ENCODE assay signal across 22 mouse cellular contexts in genomic region chr11:72393243-72393642, GRCm38 (mm10). TPM values are rescaled to one million over a fixed set of nuclear protein-coding genes. Genes with fewer than 3 reads are reported as not detected.
A peak's percentile ranks its signal among the peaks of the same experiment; 100 is the strongest.
DNase-seq lines count a peak whose midpoint lies in the region; ATAC-seq lines count a peak whose summit lies in the region.
"Had no signal": no experiment of that assay in that cellular context is flagged by ENCODE, and none has a peak within 500 bp of the region (broad histone marks: within the 10 kb centered on the region; RNA-seq: fewer than 3 reads in every experiment).

No protein-coding gene starts in this region.

- ATAC-seq in heart, embryonic 13.5 days (ENCODE audit: extremely low read depth, insufficient number of reproducible peaks, low FRiP score, low TSS enrichment), result no peak
- no peak for ATAC-seq in lung, embryonic 15.5 days (ENCODE audit: borderline replicate concordance, extremely low read depth, low FRiP score, low TSS enrichment)
- ATAC-seq in embryonic facial prominence, embryonic 14.5 days (ENCODE audit: low read depth), result no peak
- ATAC-seq in liver, embryonic 11.5 days (replicated peaks; ENCODE audit: low FRiP score), result no peak
- ATAC-seq: hindbrain, postnatal 0 days had no signal

- 0 out of 2 replicates have a peak overlapping the region, but pooled peaks have one; percentile 94 for H3K27ac ChIP-seq in heart, embryonic 13.5 days (replicated peaks)
- peak overlapping the region; percentile 89 for H3K27ac ChIP-seq in lung, embryonic 15.5 days
- H3K27ac ChIP-seq in embryonic facial prominence, embryonic 14.5 days (replicated peaks; ENCODE audit: low read depth, low read length), result peak overlapping the region; percentile 13; the same call in 1 of the 2 replicates
- no peak overlapping the region for H3K27ac ChIP-seq in liver, embryonic 11.5 days (ENCODE audit: low read depth, low read length)
- H3K27ac ChIP-seq: embryonic facial prominence, embryonic 12.5 days; heart, adult 2 months; hindbrain, postnatal 0 days; limb, embryonic 13.5 days; liver, embryonic 14.5 days had no signal

- no peak for DNase-seq in heart, postnatal 10 days
- DNase-seq in lung, postnatal 36 days, result no peak
- DNase-seq in 416B (ENCODE audit: low read depth), result peak; percentile 27
- DNase-seq in embryonic facial prominence, embryonic 14.5 days (ENCODE audit: low spot score), result no peak
- no peak for DNase-seq in liver, embryonic 11.5 days (ENCODE audit: low spot score)
- DNase-seq: B cell, adult 2 months; cerebellum, adult 11-12 months had no signal

- H3K9me3 ChIP-seq in heart, embryonic 13.5 days, result no peaks in the 10 kb centered on the region
- no peaks in the 10 kb centered on the region for H3K9me3 ChIP-seq in lung, embryonic 15.5 days
- no peaks in the 10 kb centered on the region for H3K9me3 ChIP-seq in embryonic facial prominence, embryonic 14.5 days (ENCODE audit: control insufficient read depth, low read length)
- no peaks in the 10 kb centered on the region for H3K9me3 ChIP-seq in liver, embryonic 11.5 days (ENCODE audit: control insufficient read depth, low read length)
- H3K9me3 ChIP-seq: embryonic facial prominence, embryonic 12.5 days; G1E; limb, embryonic 13.5 days had no signal

- no peak overlapping the region for H3K4me3 ChIP-seq in heart, embryonic 13.5 days
- H3K4me3 ChIP-seq in lung, embryonic 15.5 days, result no peak overlapping the region
- no peak overlapping the region for H3K4me3 ChIP-seq in embryonic facial prominence, embryonic 14.5 days (ENCODE audit: low read depth, low read length)
- no peak overlapping the region for H3K4me3 ChIP-seq in liver, embryonic 11.5 days (ENCODE audit: low read depth, low read length)
- H3K4me3 ChIP-seq: embryonic facial prominence, embryonic 12.5 days; heart, adult 2 months; limb, embryonic 13.5 days had no signal

- no peak overlapping the region for H3K9ac ChIP-seq in heart, embryonic 13.5 days
- no peak overlapping the region for H3K9ac ChIP-seq in lung, embryonic 15.5 days
- H3K9ac ChIP-seq in embryonic facial prominence, embryonic 14.5 days (ENCODE audit: low read depth, low read length), result no peak overlapping the region
- H3K9ac ChIP-seq in liver, embryonic 11.5 days (ENCODE audit: low read depth, low read length), result no peak overlapping the region
- H3K9ac ChIP-seq: embryonic facial prominence, embryonic 12.5 days; limb, embryonic 13.5 days; liver, embryonic 14.5 days had no signal

- intact Hi-C loops in heart, postnatal 10 days (cut with DNase I), result no loop called here

- H3K4me2 ChIP-seq in heart, embryonic 13.5 days, result no peak overlapping the region
- no peak overlapping the region for H3K4me2 ChIP-seq in lung, embryonic 15.5 days
- no peak overlapping the region for H3K4me2 ChIP-seq in embryonic facial prominence, embryonic 14.5 days (ENCODE audit: low read depth, low read length)
- no peak overlapping the region for H3K4me2 ChIP-seq in liver, embryonic 11.5 days
- H3K4me2 ChIP-seq: embryonic facial prominence, embryonic 12.5 days; limb, embryonic 13.5 days had no signal

- WGBS in heart, embryonic 13.5 days, result 91% methylated on average over 3 of the region's 3 CpGs
- 51% methylated on average over 3 of the region's 3 CpGs for WGBS in lung, embryonic 15.5 days
- 79% methylated on average over 3 of the region's 3 CpGs for WGBS in embryonic facial prominence, embryonic 14.5 days
- 79% methylated on average over 3 of the region's 3 CpGs for WGBS in liver, embryonic 11.5 days

- H3K36me3 ChIP-seq in heart, embryonic 13.5 days, result peaks cover 97% of the 10 kb centered on the region
- H3K36me3 ChIP-seq in lung, embryonic 15.5 days, result peaks cover 32% of the 10 kb centered on the region
- H3K36me3 ChIP-seq in embryonic facial prominence, embryonic 14.5 days (ENCODE audit: control insufficient read depth, insufficient read depth, low read length), result no peaks in the 10 kb centered on the region
- H3K36me3 ChIP-seq in liver, embryonic 11.5 days (ENCODE audit: control insufficient read depth, insufficient read depth, low read length), result 0 out of 2 replicates have a peak, but pooled peaks cover 3% of the 10 kb centered on the region
- H3K36me3 ChIP-seq: embryonic facial prominence, embryonic 12.5 days; G1E; limb, embryonic 13.5 days had no signal

- no peaks in the 10 kb centered on the region for H3K27me3 ChIP-seq in heart, embryonic 13.5 days (replicated peaks)
- no peaks in the 10 kb centered on the region for H3K27me3 ChIP-seq in lung, embryonic 15.5 days
- H3K27me3 ChIP-seq in embryonic facial prominence, embryonic 14.5 days (replicated peaks; ENCODE audit: control insufficient read depth, insufficient read depth, low read length), result no peaks in the 10 kb centered on the region
- no peaks in the 10 kb centered on the region for H3K27me3 ChIP-seq in liver, embryonic 11.5 days (replicated peaks; ENCODE audit: control insufficient read depth, insufficient read depth, low read length)
- H3K27me3 ChIP-seq: embryonic facial prominence, embryonic 12.5 days; limb, embryonic 13.5 days had no signal

- peaks cover 51% of the 10 kb centered on the region for H3K4me1 ChIP-seq in heart, embryonic 13.5 days
- peaks cover 75% of the 10 kb centered on the region for H3K4me1 ChIP-seq in lung, embryonic 15.5 days
- peaks cover 32% of the 10 kb centered on the region for H3K4me1 ChIP-seq in embryonic facial prominence, embryonic 14.5 days (ENCODE audit: control insufficient read depth, insufficient read depth, low read length)
- H3K4me1 ChIP-seq in liver, embryonic 11.5 days (replicated peaks; ENCODE audit: control insufficient read depth, insufficient read depth, low read length), result no peaks in the 10 kb centered on the region

RNA-seq across cellular contexts. Expression of gene Smtnl2, which starts 18.3 kb away (rescaled TPM):
- 145 and 160 TPM in 2 replicates for polyA plus RNA-seq in heart, embryonic 13.5 days (2015; fragmentation: Nextera tagmentation; extraction: Ambion mirVana)
- total RNA-seq in heart, postnatal 10 days (2021), result 10 to 100 TPM; 39.0 to 40.9 TPM
- 156 and 158 TPM in 2 replicates for polyA plus RNA-seq in lung, embryonic 15.5 days (2015; fragmentation: Nextera tagmentation; extraction: Ambion mirVana)
- polyA plus RNA-seq in embryonic facial prominence, embryonic 14.5 days (2014; fragmentation: Nextera tagmentation; extraction: Ambion mirVana), result 24.8 and 26.7 TPM in 2 replicates
- polyA plus RNA-seq in liver, embryonic 11.5 days (2014; fragmentation: Nextera tagmentation; extraction: Ambion mirVana), result 22.9 and 24.8 TPM in 2 replicates
- total RNA-seq: neutrophil, adult 5-6 weeks had no signal
- polyA plus RNA-seq: G1E had no signal

RNA-seq across cellular contexts. Expression of gene Tekt1, which starts 31.0 kb away (rescaled TPM):
- polyA plus RNA-seq in heart, embryonic 13.5 days (2015; fragmentation: Nextera tagmentation; extraction: Ambion mirVana), result 0.47 and 0.55 TPM in 2 replicates
- total RNA-seq in heart, postnatal 10 days (2021), result under 1 TPM in 1 of 2 experiments, not detected in 1; 0.19 TPM
- polyA plus RNA-seq in lung, embryonic 15.5 days (2015; fragmentation: Nextera tagmentation; extraction: Ambion mirVana), result 11.4 and 11.8 TPM in 2 replicates
- polyA plus RNA-seq in embryonic facial prominence, embryonic 14.5 days (2014; fragmentation: Nextera tagmentation; extraction: Ambion mirVana), result 6.2 and 12.5 TPM in 2 replicates
- 1.1 and 1.3 TPM in 2 replicates for polyA plus RNA-seq in liver, embryonic 11.5 days (2014; fragmentation: Nextera tagmentation; extraction: Ambion mirVana)
- total RNA-seq: G1E; heart, adult 2 months; neutrophil, adult 5-6 weeks had no signal
- polyA plus RNA-seq: G1E; large intestine, adult 2 months; liver, embryonic 14.5 days; small intestine, adult 2 months had no signal

RNA-seq across cellular contexts. Expression of gene Ggt6, which starts 42.1 kb away (rescaled TPM):
- polyA plus RNA-seq in heart, embryonic 13.5 days (2015; fragmentation: Nextera tagmentation; extraction: Ambion mirVana), result not detected in 2 replicates
- total RNA-seq in heart, postnatal 10 days (2021), result not detected
- polyA plus RNA-seq in lung, embryonic 15.5 days (2015; fragmentation: Nextera tagmentation; extraction: Ambion mirVana), result 0.14 and 0.26 TPM in 2 replicates
- 1.8 and 2.5 TPM in 2 replicates for polyA plus RNA-seq in embryonic facial prominence, embryonic 14.5 days (2014; fragmentation: Nextera tagmentation; extraction: Ambion mirVana)
- polyA plus RNA-seq in liver, embryonic 11.5 days (2014; fragmentation: Nextera tagmentation; extraction: Ambion mirVana), result not detected in 2 replicates
- total RNA-seq: heart, adult 2 months; hindbrain, postnatal 0 days; left cerebral cortex, postnatal 25 days; neutrophil, adult 5-6 weeks had no signal
- polyA plus RNA-seq: forebrain, embryonic 16.5 days; G1E; hindbrain, embryonic 11.5 days; hindbrain, postnatal 0 days; midbrain, postnatal 0 days had no signal

RNA-seq across cellular contexts. Expression of gene Mybbp1a, which starts 47.9 kb away (rescaled TPM):
- polyA plus RNA-seq in heart, embryonic 13.5 days (2015; fragmentation: Nextera tagmentation; extraction: Ambion mirVana), result 82.3 and 88.2 TPM in 2 replicates
- 10 to 100 TPM; 47.0 to 50.0 TPM for total RNA-seq in heart, postnatal 10 days (2021)
- 137 and 140 TPM in 2 replicates for polyA plus RNA-seq in lung, embryonic 15.5 days (2015; fragmentation: Nextera tagmentation; extraction: Ambion mirVana)
- polyA plus RNA-seq in embryonic facial prominence, embryonic 14.5 days (2014; fragmentation: Nextera tagmentation; extraction: Ambion mirVana), result 114 and 123 TPM in 2 replicates
- 263 and 272 TPM in 2 replicates for polyA plus RNA-seq in liver, embryonic 11.5 days (2014; fragmentation: Nextera tagmentation; extraction: Ambion mirVana)
